Mouse (Mus musculus) fat pad, adult 2 months (tissue): ENCODE data around the gene Plek.

Source experiments
- DNase-seq: peaks from one replicate; pipeline ENCODE4 v3.0.0-alpha.2; 2011; ENCODE audit warnings: low read depth, low spot score; ENCODE audit errors: extremely low read depth

Plek gene

DNA sequence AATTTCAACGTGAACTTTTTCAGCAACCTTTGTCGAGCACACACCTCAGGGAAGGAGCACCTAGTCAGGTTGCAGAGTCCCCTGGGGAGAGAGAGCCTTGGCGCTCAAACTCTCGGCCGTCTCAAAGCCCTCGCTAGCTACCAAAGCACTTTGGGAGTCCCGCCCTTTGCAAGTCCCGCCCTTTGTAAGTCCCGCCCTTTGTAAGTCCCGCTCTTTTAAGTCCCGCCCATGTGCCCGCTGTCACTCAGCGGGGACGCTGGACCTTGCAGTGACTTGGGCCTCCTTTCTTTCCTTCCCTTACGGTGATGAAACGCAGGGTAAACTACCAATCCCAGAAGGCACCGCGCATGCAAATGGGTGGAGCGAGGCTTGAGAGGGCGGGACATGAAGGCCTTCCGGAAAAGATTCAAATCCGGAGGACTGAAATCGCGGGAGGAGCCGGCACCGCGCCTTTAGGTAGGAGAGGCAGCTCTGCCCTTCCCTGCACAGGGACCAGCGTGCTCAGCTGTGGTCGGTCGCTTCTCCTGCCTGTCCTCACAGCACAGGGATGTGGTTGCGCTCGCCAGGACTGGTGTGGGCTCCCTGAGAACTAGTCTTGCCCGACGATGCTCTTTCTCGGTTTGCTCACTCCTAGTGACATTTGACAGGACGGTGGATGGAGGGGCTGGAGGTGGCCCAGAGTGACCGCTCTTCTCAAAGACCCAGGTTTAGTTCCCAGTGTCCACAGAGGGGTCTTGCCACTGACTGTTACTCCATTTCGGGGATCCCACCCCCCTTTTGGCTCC is 101.0 kb downstream of the Plek start, which contains the start of gene Fbxo48:
TSS of gene Fbxo48 (plus strand) at position 400 of the 785 bp plus-strand sequence.
- peak; percentile 90 for DNase-seq

DNA sequence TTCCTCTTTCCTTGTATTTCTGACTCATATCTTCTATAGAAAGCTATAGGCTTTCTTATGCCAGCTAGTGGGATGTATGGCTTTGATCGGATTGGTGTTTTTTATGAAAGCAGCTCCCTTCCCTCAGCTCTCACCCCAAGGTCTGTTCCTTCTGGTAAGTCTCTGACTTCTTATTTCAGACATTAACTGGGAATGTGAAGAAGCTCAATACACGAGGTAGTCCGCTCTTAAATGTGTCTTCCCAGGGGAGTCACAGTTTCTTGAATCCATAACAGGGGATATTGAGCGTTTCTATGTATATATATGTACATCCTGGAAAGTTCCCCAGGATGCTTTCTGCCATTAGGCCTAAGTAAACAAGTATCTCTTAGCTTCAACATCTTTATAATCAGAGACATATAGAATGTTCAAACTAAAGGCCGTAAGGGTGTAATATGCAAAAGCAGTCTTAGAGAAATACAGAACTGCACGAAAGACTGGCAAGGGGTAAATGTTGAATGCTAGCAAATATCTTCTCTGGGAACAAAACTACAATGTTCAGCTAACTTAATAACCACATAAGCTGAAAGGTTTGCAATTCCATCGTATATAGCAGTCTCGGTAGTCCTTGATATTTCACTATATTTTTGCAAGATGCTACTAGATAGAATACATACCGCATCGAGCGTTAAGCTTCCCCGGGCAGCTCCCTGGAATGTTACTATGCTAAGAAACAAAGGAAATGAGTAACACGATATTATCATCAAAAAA is 101.8 kb downstream of the Plek start:
- no peak for DNase-seq

DNA sequence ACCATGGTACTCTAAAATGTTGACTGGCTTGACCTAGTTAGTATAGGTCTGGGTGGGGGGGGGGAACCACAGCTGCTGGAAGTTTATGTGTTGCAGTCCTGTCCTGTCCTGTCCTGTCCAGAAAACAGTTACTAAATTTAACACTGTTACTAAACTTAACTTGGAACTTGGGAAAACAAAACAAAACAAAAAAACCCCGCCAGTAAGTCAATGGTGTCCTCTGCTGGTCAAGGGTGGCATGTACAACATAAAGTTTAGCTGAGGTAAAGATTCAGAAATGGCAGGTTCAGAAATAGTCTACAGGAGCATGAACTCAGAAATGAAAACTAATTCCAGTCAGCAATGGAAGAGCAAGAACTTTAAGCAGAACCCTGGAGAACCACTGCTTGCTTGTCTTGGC is 103.4 kb downstream of the Plek start:
- no peak for DNase-seq

DNA sequence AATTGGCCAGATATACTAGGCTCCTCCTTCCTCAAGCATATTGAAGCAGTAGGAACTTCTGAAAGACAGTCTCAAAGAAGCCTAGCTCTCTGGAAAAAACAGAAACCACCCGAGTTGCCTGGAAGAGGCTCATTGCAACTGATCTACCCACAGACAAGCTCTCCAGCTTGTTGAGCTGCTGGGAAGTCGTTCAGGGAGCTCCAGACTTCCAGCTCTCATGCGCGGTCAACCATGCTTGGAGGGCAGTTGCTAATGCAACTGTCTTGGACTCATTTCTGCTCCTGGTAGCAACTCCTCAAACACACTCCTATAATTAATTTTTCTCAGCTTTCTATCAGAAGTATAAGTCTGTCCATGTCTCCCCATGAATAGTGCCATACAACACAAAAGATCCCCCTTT is 109.2 kb downstream of the Plek start:
- no peak for DNase-seq

DNA sequence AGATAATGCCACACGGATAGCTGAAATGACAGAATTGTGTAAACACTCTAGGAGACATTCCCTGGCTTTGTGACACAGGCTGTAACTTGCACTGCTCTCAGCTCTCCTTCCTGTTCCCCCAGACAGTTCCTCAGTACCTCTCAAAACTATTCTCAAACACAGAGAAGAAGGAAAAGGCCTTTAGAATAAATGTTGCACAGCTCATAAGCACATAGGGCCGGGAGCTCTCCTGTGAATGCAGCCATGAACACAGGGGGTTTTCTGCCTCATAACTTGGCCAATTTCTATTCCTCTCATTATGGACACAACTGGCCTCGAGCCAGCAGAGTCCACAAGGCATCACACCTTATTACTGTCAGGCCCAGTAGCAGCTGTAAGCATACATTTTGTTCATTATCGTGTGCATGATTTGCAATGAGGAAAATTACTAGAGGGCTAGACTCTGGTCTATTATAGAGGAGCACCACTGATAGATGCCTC is 110.2 kb downstream of the Plek start:
- DNase-seq = no peak

DNA sequence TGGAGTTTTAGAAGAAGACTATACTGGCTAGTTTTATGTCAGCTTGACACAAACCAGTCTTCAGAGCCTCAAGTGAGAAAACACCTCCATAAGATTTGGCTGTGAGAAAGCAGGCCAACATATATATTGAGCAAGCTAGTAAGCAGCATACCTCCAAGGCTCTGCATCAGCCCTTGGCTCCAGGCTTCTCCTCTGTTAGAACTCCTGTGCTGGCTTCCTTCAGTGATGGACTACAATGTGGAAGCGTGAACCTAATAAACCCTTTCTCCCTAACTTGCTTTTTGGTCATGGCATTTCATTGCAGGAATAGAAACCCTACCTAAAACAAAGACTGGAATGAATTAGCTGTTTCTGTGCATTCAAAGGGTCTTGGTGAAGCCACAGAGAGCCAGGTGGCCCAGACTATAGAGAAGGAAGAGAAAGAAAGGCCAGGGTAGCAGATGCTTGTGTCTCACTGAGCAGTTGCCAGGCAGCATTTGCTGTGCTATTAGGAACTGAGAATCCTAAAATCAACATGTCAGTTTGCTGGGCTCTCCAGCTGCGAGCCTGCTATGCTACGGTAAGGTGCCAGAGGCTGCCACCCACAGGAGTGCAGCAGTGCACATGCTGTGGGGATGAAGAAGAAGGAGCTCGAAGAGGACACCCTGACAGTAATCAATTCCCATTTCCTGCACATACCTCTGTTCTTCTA is 110.9 kb downstream of the Plek start:
- no peak for DNase-seq

DNA sequence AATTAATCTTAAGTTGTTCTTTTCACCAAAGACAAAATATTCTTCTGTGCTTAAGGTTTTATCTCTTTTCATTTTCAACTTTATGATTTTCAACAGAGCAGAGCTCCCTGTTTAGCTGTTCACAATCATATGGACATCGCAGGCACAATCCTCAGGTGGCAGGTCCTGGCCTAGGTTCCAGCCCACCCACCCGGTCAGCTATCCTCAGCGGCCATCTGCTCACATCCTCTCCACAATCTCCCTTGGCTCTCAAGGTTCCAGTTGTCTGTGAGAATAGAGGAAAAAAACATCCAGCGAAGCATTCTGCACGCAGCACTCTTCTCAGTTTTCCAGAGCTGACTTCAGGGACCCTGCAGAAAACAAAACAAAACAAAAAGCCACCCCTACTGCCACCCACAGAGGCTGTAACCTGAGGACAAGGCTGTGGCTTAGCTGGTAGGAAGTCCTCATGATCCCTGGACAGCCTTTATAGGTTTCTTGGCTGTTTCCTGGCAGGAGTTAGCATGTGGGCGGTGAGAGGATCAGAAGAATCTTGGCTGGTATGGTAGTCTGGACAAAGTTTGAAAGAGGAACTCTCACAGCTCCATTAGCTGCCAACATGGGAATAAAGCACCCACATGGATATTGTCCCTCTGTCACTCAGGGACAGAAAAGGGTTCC is 116.5 kb downstream of the Plek start:
- DNase-seq = peak; percentile 74

DNA sequence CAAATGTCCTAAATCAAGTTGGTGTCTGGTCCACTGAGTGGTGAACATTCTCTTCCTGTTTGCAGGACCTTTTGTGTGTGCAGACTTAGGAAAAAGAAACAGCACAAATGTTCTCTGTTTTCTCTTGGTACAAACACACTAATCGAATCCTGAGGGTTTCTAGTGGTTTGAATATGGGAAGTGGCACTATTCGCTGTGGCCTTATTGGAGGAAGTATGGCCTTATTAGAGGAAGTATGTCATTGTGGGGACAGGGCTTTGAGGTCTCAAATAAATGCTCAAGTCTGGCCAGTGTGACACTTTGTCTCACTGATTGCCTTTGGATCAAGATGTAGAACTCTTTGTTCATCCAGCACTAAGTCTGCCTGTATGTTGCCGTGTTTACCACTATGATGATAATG is 120.0 kb downstream of the Plek start:
- DNase-seq = no peak
